Mouse (Mus musculus) neural tube, embryonic 12.5 days (tissue): ENCODE results near the gene Rpl36. TPM values are rescaled to one million over a fixed set of nuclear protein-coding genes. Genes with fewer than 3 reads are reported as not detected.

Experiments used
- polyA plus RNA-seq: library from polyadenylated mRNA; unstranded; fragments of >200 nt; fragmentation: Nextera tagmentation; extraction: Ambion mirVana; gene quantifications from 2 replicates; pipeline ENCODE4 v1.2.1, GENCODE M21; 2016

Rpl36 gene
- polyA plus RNA-seq, 1 experiment from 2014 or later: 1,201 TPM

Other genes with a start within 250 kb of the Rpl36 start
- 294 and 314 TPM in 2 replicates for gene Ptprs, start 136.9 kb upstream of the Rpl36 start, polyA plus RNA-seq
- gene Znrf4, start 101.0 kb upstream of the Rpl36 start, polyA plus RNA-seq: not detected in 2 replicates
- gene Gm20219, start 59.0 kb upstream of the Rpl36 start, polyA plus RNA-seq: 1.1 and 1.4 TPM in 2 replicates
- gene Safb2, start 28.8 kb upstream of the Rpl36 start, polyA plus RNA-seq: 87.1 and 90.5 TPM in 2 replicates
- gene Safb, start 28.6 kb upstream of the Rpl36 start, polyA plus RNA-seq: 140 and 162 TPM in 2 replicates
- gene 2410015M20Rik, start 3.6 kb upstream of the Rpl36 start, polyA plus RNA-seq: 192 and 202 TPM in 2 replicates
- gene Lonp1, start 13.5 kb downstream of the Rpl36 start, polyA plus RNA-seq: 53.7 and 54.3 TPM in 2 replicates
- gene Catsperd, start 14.7 kb downstream of the Rpl36 start, polyA plus RNA-seq: 0.93 and 1.5 TPM in 2 replicates
- gene Ranbp3, start 59.9 kb downstream of the Rpl36 start, polyA plus RNA-seq: 105 and 106 TPM in 2 replicates
- 404 and 428 TPM in 2 replicates for gene Ndufa11, start 104.4 kb downstream of the Rpl36 start, polyA plus RNA-seq
- gene Vmac, start 104.6 kb downstream of the Rpl36 start, polyA plus RNA-seq: 15.0 and 16.3 TPM in 2 replicates
- gene Nrtn, start 144.1 kb downstream of the Rpl36 start, polyA plus RNA-seq: 3.4 and 3.7 TPM in 2 replicates
- gene Dus3l, start 151.3 kb downstream of the Rpl36 start, polyA plus RNA-seq: 49.3 and 54.3 TPM in 2 replicates
- gene Prr22, start 156.8 kb downstream of the Rpl36 start, polyA plus RNA-seq: 1.6 and 1.8 TPM in 2 replicates
- gene Rfx2, start 217.6 kb downstream of the Rpl36 start, polyA plus RNA-seq: 4.9 and 6.0 TPM in 2 replicates